Mouse (Mus musculus) hindbrain, postnatal 0 days (tissue): ENCODE data around the gene Hdac4. TPM values are rescaled to one million over a fixed set of nuclear protein-coding genes. Genes with fewer than 3 reads are reported as not detected.

Source experiments
- ATAC-seq: fragments of 200-750 bp; cut with Nextera tagmentation; 2 replicates; pipeline ENCODE4 v1.8.0; 2017; ENCODE audit warnings: mild to moderate bottlenecking, moderate TSS enrichment, moderate library complexity
- DNase-seq: peaks from one replicate; pipeline ENCODE4 v3.0.0-alpha.2; 2015; ENCODE audit warnings: low spot score
- H3K27ac ChIP-seq: fragments of 300-500 bp; sonication (generic); 2 replicates; pipeline ENCODE4 v1.5.1; 2014; ENCODE audit warnings: mild to moderate bottlenecking
- H3K27me3 ChIP-seq: fragments of 300-500 bp; sonication (generic); 2 replicates; pipeline ENCODE4 v1.6.1; 2014; ENCODE audit warnings: low read length, mixed read lengths; ENCODE audit not compliant: insufficient read depth
- H3K36me3 ChIP-seq: fragments of 300-500 bp; sonication (generic); 2 replicates; pipeline ENCODE4 v1.6.1; 2014; ENCODE audit warnings: low read length, mixed read lengths; ENCODE audit not compliant: insufficient read depth
- H3K4me1 ChIP-seq: fragments of 300-500 bp; sonication (generic); 2 replicates; pipeline ENCODE4 v1.6.1; 2014; ENCODE audit warnings: antibody characterized with exemption, low read length, mixed read lengths; ENCODE audit not compliant: insufficient read depth
- H3K4me2 ChIP-seq: fragments of 300-500 bp; sonication (generic); 2 replicates; pipeline ENCODE4 v1.6.1; 2014; ENCODE audit warnings: low read depth, mild to moderate bottlenecking, low read length, moderate library complexity, mixed read lengths
- H3K4me3 ChIP-seq: fragments of 300-500 bp; sonication (generic); 2 replicates; pipeline ENCODE4 v1.5.1; 2014; ENCODE audit warnings: low read length
- H3K9ac ChIP-seq: fragments of 300-500 bp; sonication (generic); replicated peaks from 2 replicates; pipeline ENCODE4 v1.6.1; 2014; ENCODE audit warnings: mild to moderate bottlenecking, low read length, moderate library complexity, mixed read lengths
- H3K9me3 ChIP-seq: fragments of 300-500 bp; sonication (generic); 2 replicates; pipeline ENCODE4 v1.6.1; 2016; ENCODE audit warnings: low read length, mixed read lengths
- CTCF ChIP-seq: IDR thresholded peaks from 2 replicates; pipeline ENCODE4 v1.5.1; 2016; ENCODE audit warnings: antibody characterized with exemption, control low read depth, low read depth
- WGBS: fragments of 180-500 bp; shearing (Covaris S2); extraction: QIAGEN DNeasy Blood & Tissue Kit; methylation state at CpG from one replicate; pipeline ENCODE4 v1.1.7; 2014; 5-methylcytosine and 5-hydroxymethylcytosine counted together
- polyA plus RNA-seq: library from polyadenylated mRNA; unstranded; fragments of >200 nt; fragmentation: Nextera tagmentation; extraction: Ambion mirVana; gene quantifications from 2 replicates; pipeline ENCODE4 v1.2.1, GENCODE M21; 2015
- total RNA-seq: library from RNA; depleted of rRNA; stranded (reverse); fragments of >200 nt; gene quantifications from 2 replicates; pipeline ENCODE4 v1.2.3, GENCODE M21; 2014

Gene Hdac4
- total and polyA plus RNA-seq, 2 experiments from 2014 or later = 20.2 to 67.9 TPM

- DNase-seq (no peak), ATAC-seq (0 out of 2 replicates have a peak, but pooled peaks have one; percentile 33)
- Histone ChIP-seq H3K4me3 (no peak overlapping the region), H3K4me2 (no peak overlapping the region), H3K36me3 (no peaks in the 10 kb centered on the region), H3K9me3 (no peaks in the 10 kb centered on the region), H3K9ac (no peak overlapping the region), H3K4me1 (peaks cover 11% of the 10 kb centered on the region), H3K27ac (no peak overlapping the region), H3K27me3 (no peaks in the 10 kb centered on the region)
- WGBS = 65% methylated on average over 5 of the region's 5 CpGs
- TF ChIP-seq CTCF = no peak
These were observed 24.8 kb downstream of the Hdac4 start for GRCm38 (mm10) chr1:92170616-92171235.

GRCm38 (mm10) chr1:92169776-92170055 lies 25.8 kb downstream of the Hdac4 start:
- Histone ChIP-seq H3K27ac (0 out of 2 replicates have a peak overlapping the region, but pooled peaks have one; percentile 20), H3K9ac (no peak overlapping the region), H3K36me3 (no peaks in the 10 kb centered on the region), H3K4me1 (peaks cover 11% of the 10 kb centered on the region), H3K4me3 (no peak overlapping the region), H3K4me2 (no peak overlapping the region), H3K27me3 (no peaks in the 10 kb centered on the region), H3K9me3 (no peaks in the 10 kb centered on the region)
- ATAC-seq = no peak
- TF ChIP-seq CTCF = no peak
- DNase-seq = no peak

GRCm38 (mm10) chr1:92168900-92169775 lies 26.4 kb downstream of the Hdac4 start:
- TF ChIP-seq CTCF = no peak
- DNase-seq (no peak), ATAC-seq (no peak)
- H3K4me3 ChIP-seq = no peak overlapping the region
- no peak overlapping the region for H3K4me2 ChIP-seq
- no peak overlapping the region for H3K27ac ChIP-seq
- 90% methylated on average over 4 of the region's 4 CpGs for WGBS
- no peak overlapping the region for H3K9ac ChIP-seq
- H3K36me3 ChIP-seq = no peaks in the 10 kb centered on the region
- H3K27me3 ChIP-seq = no peaks in the 10 kb centered on the region
- peaks cover 11% of the 10 kb centered on the region for H3K4me1 ChIP-seq
- H3K9me3 ChIP-seq = no peaks in the 10 kb centered on the region

- H3K36me3 ChIP-seq = no peaks in the 10 kb centered on the region
- DNase-seq = no peak
- H3K27me3 ChIP-seq = no peaks in the 10 kb centered on the region
- no peak overlapping the region for H3K9ac ChIP-seq
- no peak overlapping the region for H3K4me3 ChIP-seq
- no peaks in the 10 kb centered on the region for H3K9me3 ChIP-seq
- no peak overlapping the region for H3K4me2 ChIP-seq
- WGBS = 68% methylated on average over 1 of the region's 1 CpGs
- H3K27ac ChIP-seq = no peak overlapping the region
- no peaks in the 10 kb centered on the region for H3K4me1 ChIP-seq
- TF ChIP-seq CTCF = no peak
- ATAC-seq = no peak
These were observed 31.6 kb downstream of the Hdac4 start for GRCm38 (mm10) chr1:92163932-92164331.

GRCm38 (mm10) chr1:92159804-92160203 lies 35.7 kb downstream of the Hdac4 start:
- Histone ChIP-seq H3K27ac (no peak overlapping the region), H3K27me3 (no peaks in the 10 kb centered on the region), H3K9ac (no peak overlapping the region), H3K4me2 (no peak overlapping the region), H3K9me3 (no peaks in the 10 kb centered on the region), H3K4me3 (no peak overlapping the region), H3K36me3 (no peaks in the 10 kb centered on the region), H3K4me1 (no peaks in the 10 kb centered on the region)
- TF ChIP-seq CTCF = no peak
- WGBS = 93% methylated on average over 4 of the region's 4 CpGs
- ATAC-seq (no peak), DNase-seq (no peak)

GRCm38 (mm10) chr1:92150201-92150600 lies 45.3 kb downstream of the Hdac4 start:
- ATAC-seq = no peak

GRCm38 (mm10) chr1:92148527-92148926 lies 47.0 kb downstream of the Hdac4 start:
- Histone ChIP-seq H3K9me3 (no peaks in the 10 kb centered on the region), H3K4me1 (no peaks in the 10 kb centered on the region), H3K4me3 (no peak overlapping the region), H3K4me2 (no peak overlapping the region), H3K27ac (no peak overlapping the region), H3K9ac (no peak overlapping the region), H3K27me3 (no peaks in the 10 kb centered on the region), H3K36me3 (no peaks in the 10 kb centered on the region)
- DNase-seq (no peak), ATAC-seq (no peak)
- TF ChIP-seq CTCF = no peak
- 92% methylated on average over 1 of the region's 1 CpGs for WGBS

More at GRCm38 (mm10) chr1:92150201-92150600, 45.3 kb downstream of the Hdac4 start:
- H3K36me3 ChIP-seq = no peaks in the 10 kb centered on the region
- H3K27ac ChIP-seq = no peak overlapping the region
- no peak overlapping the region for H3K9ac ChIP-seq
- no peak overlapping the region for H3K4me2 ChIP-seq
- WGBS = 53% methylated on average over 1 of the region's 1 CpGs
- no peaks in the 10 kb centered on the region for H3K27me3 ChIP-seq
- H3K9me3 ChIP-seq = no peaks in the 10 kb centered on the region
- DNase-seq = peak; percentile 22
- no peak for TF ChIP-seq CTCF
- no peak overlapping the region for H3K4me3 ChIP-seq
- no peaks in the 10 kb centered on the region for H3K4me1 ChIP-seq
